Comparison of ENCODE assay signal across 29 mouse cellular contexts in genomic region chr1:171156644-171157043, GRCm38 (mm10). TPM values are rescaled to one million over a fixed set of nuclear protein-coding genes. Genes with fewer than 3 reads are reported as not detected.
DNase-seq lines count a peak whose midpoint lies in the region; ATAC-seq lines count a peak whose summit lies in the region.
"Had no signal": no experiment of that assay in that cellular context is flagged by ENCODE, and none has a peak within 500 bp of the region (broad histone marks: within the 10 kb centered on the region; RNA-seq: fewer than 3 reads in every experiment).

No protein-coding gene starts in this region.

- no peak overlapping the region for H3K9ac ChIP-seq in neural tube, embryonic 13.5 days
- H3K9ac ChIP-seq: embryonic facial prominence, embryonic 13.5 days; forebrain, embryonic 13.5 days; heart, embryonic 12.5 days; heart, embryonic 15.5 days; hindbrain, embryonic 13.5 days had no signal

- H3K27me3 ChIP-seq in neural tube, embryonic 13.5 days: peaks cover 55% of the 10 kb centered on the region

- H3K4me3 ChIP-seq in neural tube, embryonic 13.5 days: peak overlapping the region; percentile 2
- H3K4me3 ChIP-seq: embryonic facial prominence, embryonic 13.5 days; forebrain, embryonic 10.5 days; forebrain, embryonic 13.5 days; heart, embryonic 12.5 days; heart, embryonic 15.5 days; hindbrain, embryonic 10.5 days; hindbrain, embryonic 13.5 days had no signal

- 62% methylated on average over 3 of the region's 3 CpGs for WGBS in neural tube, embryonic 13.5 days

- no peaks in the 10 kb centered on the region for H3K9me3 ChIP-seq in neural tube, embryonic 13.5 days
- H3K9me3 ChIP-seq: embryonic facial prominence, embryonic 13.5 days; forebrain, embryonic 10.5 days; forebrain, embryonic 13.5 days; heart, embryonic 12.5 days; heart, embryonic 15.5 days; hindbrain, embryonic 10.5 days; hindbrain, embryonic 13.5 days had no signal

- DNase-seq in frontal cortex, postnatal 25 days (ENCODE audit: low spot score in 2 of 2): no peak
- DNase-seq in neural tube, embryonic 10.5 days (ENCODE audit: extremely low spot score, low spot score): no peak
- DNase-seq in testis, postnatal 10 days (ENCODE audit: low spot score): peak; percentile 61
- DNase-seq in testis, postnatal 14 days (ENCODE audit: low spot score): no peak
- DNase-seq in adrenal gland, adult 8-10 months: no peak
- DNase-seq: adrenal gland, adult 2 months; adrenal gland, postnatal 25 days; cerebellum, adult 11 months; cerebellum, adult 2 months; cerebellum, adult 9-11 months; cerebellum, postnatal 25 days; gastrocnemius, postnatal 25 days; heart, adult 18-20 months; heart, postnatal 10 days; heart, postnatal 36 days had no signal

- H3K27ac ChIP-seq in neural tube, embryonic 13.5 days (replicated peaks): no peak overlapping the region
- H3K27ac ChIP-seq: embryonic facial prominence, embryonic 13.5 days; forebrain, embryonic 10.5 days; forebrain, embryonic 13.5 days; heart, embryonic 15.5 days; hindbrain, embryonic 10.5 days; hindbrain, embryonic 13.5 days had no signal

- peaks cover 9% of the 10 kb centered on the region; the same call in 1 of the 2 replicates for H3K4me1 ChIP-seq in neural tube, embryonic 13.5 days (replicated peaks)

- H3K36me3 ChIP-seq in neural tube, embryonic 13.5 days: no peaks in the 10 kb centered on the region
- H3K36me3 ChIP-seq: embryonic facial prominence, embryonic 13.5 days; forebrain, embryonic 10.5 days; heart, embryonic 12.5 days; heart, embryonic 15.5 days; hindbrain, embryonic 10.5 days; hindbrain, embryonic 13.5 days had no signal

- peak overlapping the region; percentile 14; the same call in 1 of the 2 replicates for H3K4me2 ChIP-seq in neural tube, embryonic 13.5 days
- H3K4me2 ChIP-seq: embryonic facial prominence, embryonic 13.5 days; forebrain, embryonic 13.5 days; heart, embryonic 12.5 days; heart, embryonic 15.5 days; hindbrain, embryonic 13.5 days had no signal

- ATAC-seq in frontal cortex, adult (ENCODE audit: low TSS enrichment): peak; percentile 62; the same call in 1 of the 2 replicates
- ATAC-seq in neural tube, embryonic 13.5 days (ENCODE audit: low read depth): no peak
- ATAC-seq: CD4-positive, CD25-positive, alpha-beta regulatory T cell, adult 4 months; forebrain, embryonic 13.5 days; forebrain, embryonic 16.5 days; hindbrain, embryonic 16.5 days had no signal

RNA-seq across cellular contexts. Expression of gene Mpz, which starts 6.1 kb away (rescaled TPM):
- 20.7 and 25.7 TPM in 2 replicates for polyA plus RNA-seq in neural tube, embryonic 13.5 days (2015; fragmentation: Nextera tagmentation; extraction: Ambion mirVana)
- 1 to 10 TPM in 2 of 4 experiments, under 1 TPM in 2; 0.43 to 1.4 (median 1.2) TPM for total RNA-seq in adrenal gland, adult 8-10 months (2022)
- total RNA-seq: common myeloid progenitor, adult 5-6 weeks; MEL had no signal
- polyA plus RNA-seq: CD4-positive, CD25-positive, alpha-beta regulatory T cell, adult 4 months; forebrain, embryonic 16.5 days had no signal

RNA-seq across cellular contexts. Expression of gene Sdhc, which starts 6.2 kb away (rescaled TPM):
- polyA plus RNA-seq in neural tube, embryonic 13.5 days (2015; fragmentation: Nextera tagmentation; extraction: Ambion mirVana): 278 and 279 TPM in 2 replicates
- 100 to 1,000 TPM; 324 to 440 (median 382) TPM for total RNA-seq in adrenal gland, adult 8-10 months (2022)

RNA-seq across cellular contexts. Expression of gene Pcp4l1, which starts 39.4 kb away (rescaled TPM):
- 13.9 and 18.4 TPM in 2 replicates for polyA plus RNA-seq in neural tube, embryonic 13.5 days (2015; fragmentation: Nextera tagmentation; extraction: Ambion mirVana)
- 10 to 100 TPM; 55.7 to 66.0 (median 59.2) TPM for total RNA-seq in adrenal gland, adult 8-10 months (2022)
- total RNA-seq: MEL had no signal
- polyA plus RNA-seq: CD4-positive, CD25-positive, alpha-beta regulatory T cell, adult 4 months had no signal

RNA-seq across cellular contexts. Expression of gene Cfap126, which starts 42.9 kb away (rescaled TPM):
- polyA plus RNA-seq in neural tube, embryonic 13.5 days (2015; fragmentation: Nextera tagmentation; extraction: Ambion mirVana): 2.8 and 2.9 TPM in 2 replicates
- 1 to 10 TPM; 1.3 to 4.1 (median 3.1) TPM for total RNA-seq in adrenal gland, adult 8-10 months (2022)

RNA-seq across cellular contexts. Expression of gene Nr1i3, which starts 57.1 kb away (rescaled TPM):
- polyA plus RNA-seq in neural tube, embryonic 13.5 days (2015; fragmentation: Nextera tagmentation; extraction: Ambion mirVana): 0.22 and 0.25 TPM in 2 replicates
- total RNA-seq in adrenal gland, adult 8-10 months (2022): under 1 TPM in 2 of 4 experiments, not detected in 2; 0.13 to 0.15 TPM
- total RNA-seq: adrenal gland, postnatal 25 days; gastrocnemius, postnatal 25 days; heart, adult 18-20 months; heart, postnatal 10 days had no signal
- polyA plus RNA-seq: adrenal gland, adult 2 months had no signal
